ENCODE assay signal across 8 mouse cellular contexts in the genomic region with DNA sequence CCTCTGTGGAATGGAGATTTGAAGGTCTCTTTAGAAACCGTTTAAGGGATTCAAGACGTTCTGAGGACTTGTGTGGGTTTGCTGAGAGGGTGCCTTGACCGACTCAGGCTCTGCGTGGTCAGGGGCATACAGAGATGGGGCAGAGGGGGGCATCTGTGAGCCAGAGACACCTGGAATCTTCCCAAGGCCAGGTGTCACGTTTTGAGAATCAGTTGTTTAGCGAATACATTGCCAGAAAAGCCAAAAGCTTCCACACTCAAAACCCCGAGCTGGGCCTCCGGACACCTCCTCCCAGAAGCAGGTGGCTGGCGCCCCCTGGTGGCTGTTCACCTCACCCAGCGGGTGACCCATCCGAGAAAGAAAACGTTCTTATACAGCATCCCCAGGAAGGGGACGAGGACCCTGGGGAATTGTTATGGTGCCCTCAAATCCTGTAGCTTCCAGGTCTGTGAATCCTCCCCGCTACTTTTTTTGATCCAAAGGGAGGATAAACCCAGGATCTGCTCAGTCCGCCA. TPM values are rescaled to one million over a fixed set of nuclear protein-coding genes. Genes with fewer than 3 reads are reported as not detected.
DNase-seq lines count a peak whose midpoint lies in the region; ATAC-seq and TF ChIP-seq lines count a peak whose summit lies in the region.

No protein-coding gene starts in this region.

- TF ChIP-seq CTCF in intestine, postnatal 0 days (IDR thresholded peaks at IDR 0.05; ENCODE audit: low read depth): peak; percentile 92

- no peaks in the 10 kb centered on the region for H3K27me3 ChIP-seq in intestine, postnatal 0 days (replicated peaks; ENCODE audit: control insufficient read depth, insufficient read depth, low read length)
- no peaks in the 10 kb centered on the region; the same call in 1 of the 2 replicates for H3K27me3 ChIP-seq in stomach, embryonic 16.5 days (ENCODE audit: control insufficient read depth, insufficient read depth, low read length)

- no peaks in the 10 kb centered on the region; the same call in 1 of the 2 replicates for H3K4me1 ChIP-seq in intestine, postnatal 0 days (replicated peaks; ENCODE audit: control insufficient read depth, insufficient read depth, low read length)
- H3K4me1 ChIP-seq in stomach, embryonic 16.5 days (ENCODE audit: control insufficient read depth, insufficient read depth, low read length): no peaks in the 10 kb centered on the region

- H3K9ac ChIP-seq in intestine, postnatal 0 days (ENCODE audit: low read depth, low read length): no peak overlapping the region
- H3K9ac ChIP-seq in stomach, embryonic 16.5 days (ENCODE audit: low read length): no peak overlapping the region

- H3K4me2 ChIP-seq in intestine, postnatal 0 days (replicated peaks; ENCODE audit: low read depth): 0 out of 2 replicates have a peak overlapping the region, but pooled peaks have one; percentile 30
- H3K4me2 ChIP-seq in stomach, embryonic 16.5 days (ENCODE audit: low read depth, low read length): peak overlapping the region; percentile 7; the same call in 1 of the 2 replicates

- no peaks in the 10 kb centered on the region for H3K36me3 ChIP-seq in intestine, postnatal 0 days (ENCODE audit: control insufficient read depth, insufficient read depth)
- H3K36me3 ChIP-seq in stomach, embryonic 16.5 days (ENCODE audit: control insufficient read depth, insufficient read depth, low read length): no peaks in the 10 kb centered on the region

- DNase-seq in right cerebral cortex, adult 18-20 months: peak; percentile 52
- no peak for DNase-seq in right cerebral cortex, postnatal 36 days (ENCODE audit: low spot score in 2 of 2)
- peak; percentile 72 to 82 for DNase-seq in cerebellum, adult 18-20 months
- DNase-seq in forelimb bud, embryonic 11.5 days (ENCODE audit: low read depth, low spot score): peak; percentile 87
- peak; percentile 89 for DNase-seq in liver
- DNase-seq in neural tube, embryonic 10.5 days (ENCODE audit: extremely low spot score, low spot score): peak; percentile 92

- no peak overlapping the region for H3K4me3 ChIP-seq in intestine, postnatal 0 days (ENCODE audit: low read depth, low read length)
- H3K4me3 ChIP-seq in stomach, embryonic 16.5 days (replicated peaks; ENCODE audit: low read length): no peak overlapping the region

- H3K27ac ChIP-seq in intestine, postnatal 0 days (ENCODE audit: low read depth, low read length): no peak overlapping the region
- no peak overlapping the region for H3K27ac ChIP-seq in stomach, embryonic 16.5 days (ENCODE audit: low read length)

- 13% methylated on average over 15 of the region's 15 CpGs for WGBS in intestine, postnatal 0 days
- 12% methylated on average over 15 of the region's 15 CpGs for WGBS in stomach, embryonic 16.5 days

- H3K9me3 ChIP-seq in intestine, postnatal 0 days (ENCODE audit: control insufficient read depth): no peaks in the 10 kb centered on the region
- 0 out of 2 replicates have a peak, but pooled peaks cover 3% of the 10 kb centered on the region for H3K9me3 ChIP-seq in stomach, embryonic 16.5 days (replicated peaks; ENCODE audit: control insufficient read depth, low read length)

- ATAC-seq in intestine, postnatal 0 days: no peak
- ATAC-seq in stomach, embryonic 16.5 days (ENCODE audit: insufficient read depth, low FRiP score): no peak

RNA-seq across cellular contexts. Expression of gene Tmem119, which starts 15.4 kb away (rescaled TPM):
- 21.1 and 23.0 TPM in 2 replicates for polyA plus RNA-seq in intestine, postnatal 0 days (2015; fragmentation: Nextera tagmentation; extraction: Ambion mirVana)
- polyA plus RNA-seq in stomach, embryonic 16.5 days (2015; fragmentation: Nextera tagmentation; extraction: Ambion mirVana): 71.4 and 73.0 TPM in 2 replicates

RNA-seq across cellular contexts. Expression of gene Selplg, which starts 16.7 kb away (rescaled TPM):
- polyA plus RNA-seq in intestine, postnatal 0 days (2015; fragmentation: Nextera tagmentation; extraction: Ambion mirVana): 2.9 and 3.2 TPM in 2 replicates
- polyA plus RNA-seq in stomach, embryonic 16.5 days (2015; fragmentation: Nextera tagmentation; extraction: Ambion mirVana): 7.3 and 9.1 TPM in 2 replicates

RNA-seq across cellular contexts. Expression of gene Iscu, which starts 43.1 kb away (rescaled TPM):
- 133 and 145 TPM in 2 replicates for polyA plus RNA-seq in intestine, postnatal 0 days (2015; fragmentation: Nextera tagmentation; extraction: Ambion mirVana)
- polyA plus RNA-seq in stomach, embryonic 16.5 days (2015; fragmentation: Nextera tagmentation; extraction: Ambion mirVana): 97.0 and 112 TPM in 2 replicates

RNA-seq across cellular contexts. Expression of gene Sart3, which starts 43.4 kb away (rescaled TPM):
- 9.1 and 9.2 TPM in 2 replicates for polyA plus RNA-seq in intestine, postnatal 0 days (2015; fragmentation: Nextera tagmentation; extraction: Ambion mirVana)
- 30.8 and 35.0 TPM in 2 replicates for polyA plus RNA-seq in stomach, embryonic 16.5 days (2015; fragmentation: Nextera tagmentation; extraction: Ambion mirVana)

Comparison
In these comparisons a context has a peak if more than half of its experiments do, and no peak if none do; other contexts are left out.
1. DNase-seq: peak in right cerebral cortex, adult 18-20 months (single experiment), cerebellum, adult 18-20 months (2 of 2), forelimb bud, embryonic 11.5 days (single experiment), liver (single experiment) and neural tube, embryonic 10.5 days (single experiment); none in right cerebral cortex, postnatal 36 days (0 of 2).